Mouse (Mus musculus) NIH3T3 (cell line): ENCODE measurements around the gene Scaf11.
"Not testable (repeated sequence)": the region's sequence is repeated elsewhere in the genome, so short reads cannot be mapped to it uniquely, and the experiment has no call there.

ENCODE experiments used
- DNase-seq: peaks from one replicate; pipeline ENCODE4 v3.0.0-alpha.2; 2012; ENCODE audit warnings: low read depth

Gene Scaf11

GRCm38 (mm10) chr15:96465076-96465475, 4.4 kb upstream of the Scaf11 start:
- DNase-seq, result no peak

GRCm38 (mm10) chr15:96463821-96464220, 3.2 kb upstream of the Scaf11 start:
- no peak for DNase-seq

GRCm38 (mm10) chr15:96462611-96463010, 2.0 kb upstream of the Scaf11 start:
- no peak for DNase-seq

- peak; percentile 64 for DNase-seq
These were observed 1.2 kb upstream of the Scaf11 start for GRCm38 (mm10) chr15:96461541-96462512.

GRCm38 (mm10) chr15:96460451-96460729, 253 bp downstream of the Scaf11 start:
- no peak for DNase-seq

GRCm38 (mm10) chr15:96459741-96460450, 747 bp downstream of the Scaf11 start:
- DNase-seq, result peak; percentile 66

- DNase-seq, result no peak
These were observed 2.4 kb downstream of the Scaf11 start for GRCm38 (mm10) chr15:96458273-96458672.

GRCm38 (mm10) chr15:96457338-96457664, 3.3 kb downstream of the Scaf11 start:
- DNase-seq, result no peak

- DNase-seq, result no peak
These were observed 3.8 kb downstream of the Scaf11 start for GRCm38 (mm10) chr15:96456651-96457337.

- no peak for DNase-seq
These were observed 4.9 kb downstream of the Scaf11 start for GRCm38 (mm10) chr15:96455595-96456214.

- no peak for DNase-seq
These were observed 7.3 kb downstream of the Scaf11 start for GRCm38 (mm10) chr15:96453346-96453745.

GRCm38 (mm10) chr15:96448656-96449299, 11.9 kb downstream of the Scaf11 start:
- peak; percentile 27 for DNase-seq

- DNase-seq, result no peak
These were observed 13.9 kb downstream of the Scaf11 start for GRCm38 (mm10) chr15:96446785-96447184.

GRCm38 (mm10) chr15:96441480-96441879, 19.2 kb downstream of the Scaf11 start:
- not testable (repeated sequence) for DNase-seq

- no peak for DNase-seq
These were observed 26.4 kb downstream of the Scaf11 start for GRCm38 (mm10) chr15:96434202-96434601.

- DNase-seq, result no peak
These were observed 40.7 kb downstream of the Scaf11 start for GRCm38 (mm10) chr15:96419920-96420319.

GRCm38 (mm10) chr15:96418161-96418560, 42.5 kb downstream of the Scaf11 start:
- no peak for DNase-seq

- peak; percentile 22 for DNase-seq
These were observed 51.9 kb downstream of the Scaf11 start for GRCm38 (mm10) chr15:96408717-96409121.

- peak; percentile 66 for DNase-seq
These were observed 53.5 kb downstream of the Scaf11 start for GRCm38 (mm10) chr15:96407151-96407550.

GRCm38 (mm10) chr15:96406253-96406652, 54.4 kb downstream of the Scaf11 start:
- DNase-seq, result no peak

GRCm38 (mm10) chr15:96405548-96405947, 55.1 kb downstream of the Scaf11 start:
- peak; percentile 79 for DNase-seq

- DNase-seq, result no peak
These were observed 62.3 kb downstream of the Scaf11 start for GRCm38 (mm10) chr15:96398333-96398732.
